Mouse (Mus musculus) liver, embryonic 13.5 days (tissue): Measurements from ENCODE around the gene Rgs11. TPM values are rescaled to one million over a fixed set of nuclear protein-coding genes. Genes with fewer than 3 reads are reported as not detected.

Experiments used
- ATAC-seq: fragments of 200-750 bp; cut with Nextera tagmentation; 2 replicates; pipeline ENCODE4 v1.8.0; 2017; ENCODE audit warnings: low read depth, mild to moderate bottlenecking, moderate number of reproducible peaks, moderate library complexity
- DNase-seq: peaks from one replicate; pipeline ENCODE4 v3.0.0; 2022
- H3K27ac ChIP-seq: fragments of 300-500 bp; sonication (generic); 2 replicates; pipeline ENCODE4 v1.5.1; 2015; ENCODE audit warnings: moderate library complexity, mild to moderate bottlenecking, inconsistent platforms
- H3K27me3 ChIP-seq: fragments of 300-500 bp; sonication (generic); 2 replicates; pipeline ENCODE4 v1.6.1; 2015; ENCODE audit warnings: mild to moderate bottlenecking, inconsistent platforms
- H3K36me3 ChIP-seq: fragments of 300-500 bp; sonication (generic); 2 replicates; pipeline ENCODE4 v1.6.1; 2015; ENCODE audit warnings: mild to moderate bottlenecking, inconsistent platforms
- H3K4me1 ChIP-seq: fragments of 300-500 bp; sonication (generic); replicated peaks from 2 replicates; pipeline ENCODE4 v1.6.1; 2015; ENCODE audit warnings: inconsistent platforms
- H3K4me2 ChIP-seq: fragments of 300-500 bp; sonication (generic); 2 replicates; pipeline ENCODE4 v1.6.1; 2015; ENCODE audit warnings: inconsistent platforms, mild to moderate bottlenecking, moderate library complexity
- H3K4me3 ChIP-seq: fragments of 300-500 bp; sonication (generic); replicated peaks from 2 replicates; pipeline ENCODE4 v1.5.1; 2015; ENCODE audit warnings: mild to moderate bottlenecking, inconsistent platforms
- H3K9ac ChIP-seq: fragments of 300-500 bp; sonication (generic); 2 replicates; pipeline ENCODE4 v1.6.1; 2015; ENCODE audit warnings: mild to moderate bottlenecking, inconsistent platforms
- H3K9me3 ChIP-seq: fragments of 300-500 bp; sonication (generic); replicated peaks from 2 replicates; pipeline ENCODE4 v1.6.1; 2016; ENCODE audit warnings: inconsistent platforms
- WGBS: fragments of 180-500 bp; shearing (Covaris S2); methylation state at CpG from one replicate; pipeline ENCODE4 v1.1.7; 2015; ENCODE audit not compliant: insufficient replicate concordance; 5-methylcytosine and 5-hydroxymethylcytosine counted together
- polyA plus RNA-seq: library from polyadenylated mRNA; unstranded; fragments of >200 nt; fragmentation: Nextera tagmentation; extraction: Ambion mirVana; gene quantifications from 2 replicates; pipeline ENCODE4 v1.2.1, GENCODE M21; 2015

Gene Rgs11
- polyA plus RNA-seq, 1 experiment from 2014 or later: 0.48 TPM

DNA sequence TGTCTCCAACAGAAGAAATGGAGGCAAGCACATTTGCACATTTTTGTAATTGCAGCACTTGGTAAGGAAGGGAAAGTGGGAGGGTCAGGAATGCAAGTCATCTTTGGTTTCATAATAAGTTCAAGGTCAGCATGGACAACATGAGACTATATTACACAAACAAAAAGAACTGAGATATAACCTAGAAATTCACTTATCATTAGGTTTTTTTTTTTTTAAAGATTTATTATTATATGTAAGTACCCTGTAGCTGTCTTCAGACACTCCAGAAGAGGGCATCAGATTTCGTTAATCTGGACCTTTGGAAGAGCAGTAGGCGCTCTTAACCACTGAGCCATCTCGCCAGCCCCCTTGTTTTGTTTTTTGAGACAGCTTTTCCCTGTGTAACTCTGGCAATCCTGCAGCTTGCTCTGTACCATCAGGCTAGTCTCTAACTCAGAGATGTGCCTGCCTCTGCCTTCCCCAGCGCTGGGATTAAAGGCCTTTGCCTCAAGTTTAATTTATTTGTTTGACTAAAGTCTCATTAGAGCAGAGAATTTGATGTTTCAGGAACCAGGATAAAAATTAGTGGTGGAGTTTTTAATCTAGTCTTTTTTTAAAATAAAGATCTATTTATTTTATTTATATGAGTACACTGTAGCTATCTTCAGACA lies 49.3 kb downstream of the Rgs11 start:
- Histone ChIP-seq H3K9me3 (no peaks in the 10 kb centered on the region), H3K4me2 (peak overlapping the region; percentile 83), H3K27me3 (no peaks in the 10 kb centered on the region), H3K4me3 (peak overlapping the region; percentile 91), H3K9ac (peak overlapping the region; percentile 95), H3K27ac (peak overlapping the region; percentile 96), H3K4me1 (peaks cover 23% of the 10 kb centered on the region), H3K36me3 (peaks cover 14% of the 10 kb centered on the region)
- DNase-seq (no peak), ATAC-seq (no peak)
- WGBS: 56% methylated on average over 4 of the region's 4 CpGs

DNA sequence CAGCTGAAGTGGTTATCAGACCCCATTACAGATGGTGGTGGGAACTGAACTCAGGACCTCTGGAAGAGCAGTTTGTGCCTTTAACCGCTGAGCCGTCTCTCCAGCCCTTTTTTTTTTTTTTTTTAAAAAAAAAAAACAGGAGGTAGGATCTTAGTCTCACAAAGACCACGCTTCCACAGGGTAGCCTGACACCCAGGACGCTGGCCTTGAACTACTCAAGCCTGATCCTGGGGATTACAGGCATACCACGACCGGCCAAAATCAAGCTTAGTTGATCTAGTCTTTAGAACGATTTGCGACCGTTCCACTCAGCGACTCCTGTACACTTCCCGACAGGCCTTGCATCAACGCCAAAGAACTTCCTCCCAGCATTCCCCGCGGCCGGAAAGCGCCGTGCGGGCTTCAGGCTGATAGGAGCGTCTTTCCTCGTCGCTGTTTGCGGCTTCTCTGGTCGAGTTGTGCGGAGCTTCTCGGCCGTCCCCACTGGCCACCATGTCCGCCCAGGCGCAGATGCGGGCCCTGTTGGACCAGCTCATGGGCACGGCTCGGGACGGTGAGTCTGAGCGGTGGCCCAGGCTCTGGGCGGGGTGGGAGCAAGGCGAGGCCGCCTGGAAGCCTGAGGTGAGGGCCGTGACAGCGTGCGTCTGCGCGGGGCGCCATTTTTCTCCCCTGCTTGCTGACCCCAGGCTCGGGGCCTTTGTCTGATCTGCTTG lies 49.9 kb downstream of the Rgs11 start, which contains the start of gene Luc7l:
Gene Luc7l, plus strand, starts transcription at position 358 of the 713 bp plus-strand sequence.
- WGBS: under 1% methylated on average over 43 of the region's 43 CpGs

DNA sequence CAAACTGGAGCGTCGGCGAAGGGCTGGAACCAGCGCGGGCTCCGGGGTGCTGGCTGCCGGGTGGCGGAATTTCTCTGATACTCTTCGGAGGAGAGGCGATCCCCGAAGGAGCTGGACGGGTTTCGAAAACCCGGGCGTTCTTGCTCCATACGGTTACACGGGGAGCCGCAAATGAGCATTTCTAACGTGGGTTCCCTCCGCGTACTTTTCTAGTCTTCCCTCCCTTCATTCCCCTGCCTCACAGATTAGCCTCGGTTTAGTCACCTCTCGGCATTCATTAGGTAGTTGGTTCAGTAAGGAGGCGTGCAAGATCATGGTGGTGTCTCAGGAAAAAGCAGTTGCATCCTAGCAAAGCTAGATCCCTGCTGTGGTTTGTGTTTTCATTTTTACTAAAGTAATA lies 50.6 kb downstream of the Rgs11 start:
- ATAC-seq: no peak; the same call in 1 of the 2 replicates
- Histone ChIP-seq H3K4me3 (peak overlapping the region; percentile 91), H3K27me3 (no peaks in the 10 kb centered on the region), H3K36me3 (peaks cover 28% of the 10 kb centered on the region), H3K27ac (peak overlapping the region; percentile 96), H3K9me3 (no peaks in the 10 kb centered on the region), H3K4me2 (peak overlapping the region; percentile 83), H3K4me1 (peaks cover 23% of the 10 kb centered on the region), H3K9ac (peak overlapping the region; percentile 95)
- no peak for DNase-seq
- WGBS: under 1% methylated on average over 24 of the region's 24 CpGs

More for the DNA sequence above, 49.9 kb downstream of the Rgs11 start, which contains the start of gene Luc7l:
- peaks cover 23% of the 10 kb centered on the region for H3K4me1 ChIP-seq
- peak; percentile 94 for ATAC-seq
- no peaks in the 10 kb centered on the region for H3K27me3 ChIP-seq
- peak within 1 kb of the TSS; percentile 83 for H3K4me2 ChIP-seq
- H3K9ac ChIP-seq: peak within 1 kb of the TSS; percentile 95
- H3K27ac ChIP-seq: peak within 1 kb of the TSS; percentile 96
- no peaks in the 10 kb centered on the region for H3K9me3 ChIP-seq
- H3K36me3 ChIP-seq: peaks cover 21% of the 10 kb centered on the region
- H3K4me3 ChIP-seq: peak within 1 kb of the TSS; percentile 91
- DNase-seq: peak; percentile 91

DNA sequence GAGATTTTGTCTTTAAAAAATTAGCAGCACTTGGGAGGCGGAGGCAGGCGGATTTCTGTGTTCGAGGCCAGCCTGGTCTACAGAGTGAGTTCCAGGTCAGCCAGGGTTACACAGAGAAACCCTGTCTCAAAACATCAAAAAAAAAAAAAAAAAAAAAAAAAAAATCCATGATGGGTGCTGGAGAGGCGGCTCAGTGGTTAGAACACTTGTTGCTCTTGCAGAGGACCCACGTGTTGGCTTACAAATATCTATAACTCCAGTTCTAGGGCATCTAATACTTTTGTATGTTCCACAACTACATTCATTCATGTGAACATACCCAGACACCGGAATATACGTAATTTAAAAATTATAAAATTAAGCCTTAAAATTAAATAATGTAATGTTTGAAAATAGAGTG lies 52.6 kb downstream of the Rgs11 start:
- H3K9me3 ChIP-seq: no peaks in the 10 kb centered on the region
- 86% methylated on average over 7 of the region's 7 CpGs for WGBS
- H3K9ac ChIP-seq: no peak overlapping the region
- H3K27ac ChIP-seq: no peak overlapping the region
- no peak overlapping the region for H3K4me3 ChIP-seq
- no peaks in the 10 kb centered on the region for H3K27me3 ChIP-seq
- no peak for DNase-seq
- peaks cover 44% of the 10 kb centered on the region for H3K36me3 ChIP-seq
- H3K4me1 ChIP-seq: peaks cover 27% of the 10 kb centered on the region
- no peak overlapping the region for H3K4me2 ChIP-seq
- no peak for ATAC-seq

Other genes with a start within 250 kb of the Rgs11 start
- 11.1 and 12.3 TPM in 2 replicates for gene Capn15, start 217.2 kb upstream of the Rgs11 start, polyA plus RNA-seq
- gene Rab11fip3, start 133.4 kb upstream of the Rgs11 start, polyA plus RNA-seq: 1.8 and 1.9 TPM in 2 replicates
- 11.1 and 13.8 TPM in 2 replicates for gene Decr2, start 112.6 kb upstream of the Rgs11 start, polyA plus RNA-seq
- gene Nme4, start 107.3 kb upstream of the Rgs11 start, polyA plus RNA-seq: 56.2 and 58.8 TPM in 2 replicates
- 1.3 and 1.7 TPM in 2 replicates for gene Tmem8, start 89.7 kb upstream of the Rgs11 start, polyA plus RNA-seq
- gene Mrpl28, start 79.5 kb upstream of the Rgs11 start, polyA plus RNA-seq: 148 and 156 TPM in 2 replicates
- 2.9 and 3.7 TPM in 2 replicates for gene Axin1, start 64.3 kb upstream of the Rgs11 start, polyA plus RNA-seq
- 72.7 and 75.6 TPM in 2 replicates for gene Pdia2, start 3.9 kb upstream of the Rgs11 start, polyA plus RNA-seq
- gene Arhgdig, start 4.8 kb downstream of the Rgs11 start, polyA plus RNA-seq: 15.9 and 21.7 TPM in 2 replicates
- gene Fam234a, start 41.3 kb downstream of the Rgs11 start, polyA plus RNA-seq: 11.9 and 12.0 TPM in 2 replicates
- gene Luc7l, start 49.9 kb downstream of the Rgs11 start, polyA plus RNA-seq: 40.8 and 50.9 TPM in 2 replicates
- 0.03 and 0.06 TPM in 2 replicates for gene Neurl1b, start 211.9 kb downstream of the Rgs11 start, polyA plus RNA-seq